Mouse (Mus musculus): ENCODE results near the gene Tlk1.

Gene Tlk1

GRCm38 (mm10) chr2:70793276-70793675 lies 32.3 kb downstream of the Tlk1 start:
- in situ Hi-C loops (cut with MseI, MboI) = loop anchor here in 1 of 2 experiments (25.0 kb wide), 1 partner anchor 244 kb away; no protein-coding TSS in a partner anchor

GRCm38 (mm10) chr2:70790246-70790645 lies 35.3 kb downstream of the Tlk1 start:
- in situ Hi-C loops (cut with MseI, MboI) = loop anchor here in 1 of 2 experiments (25.0 kb wide), 1 partner anchor 247 kb away; no protein-coding TSS in a partner anchor

- in situ Hi-C loops (cut with MseI, MboI) = loop anchor here in 1 of 2 experiments (25.0 kb wide), 1 partner anchor 248 kb away; no protein-coding TSS in a partner anchor
Observed at GRCm38 (mm10) chr2:70789331-70789730, 36.2 kb downstream of the Tlk1 start.

GRCm38 (mm10) chr2:70784447-70784846 lies 41.1 kb downstream of the Tlk1 start:
- in situ Hi-C loops (cut with MseI, MboI) = loop anchor here in 1 of 2 experiments (25.0 kb wide), 1 partner anchor 253 kb away; no protein-coding TSS in a partner anchor

GRCm38 (mm10) chr2:70783504-70783903 lies 42.0 kb downstream of the Tlk1 start:
- in situ Hi-C loops (cut with MseI, MboI) = loop anchor here in 1 of 2 experiments (25.0 kb wide), 1 partner anchor 254 kb away; no protein-coding TSS in a partner anchor

- in situ Hi-C loops (cut with MseI, MboI) = loop anchor here in 1 of 2 experiments (25.0 kb wide), 1 partner anchor 258 kb away; no protein-coding TSS in a partner anchor
Observed at GRCm38 (mm10) chr2:70779634-70780033, 45.9 kb downstream of the Tlk1 start.

- in situ Hi-C loops (cut with MseI, MboI) = loop anchor here in 1 of 2 experiments (25.0 kb wide), 1 partner anchor 261 kb away; no protein-coding TSS in a partner anchor
Observed at GRCm38 (mm10) chr2:70776744-70777143, 48.8 kb downstream of the Tlk1 start.

GRCm38 (mm10) chr2:70764734-70765133 lies 60.8 kb downstream of the Tlk1 start:
- in situ Hi-C loops (cut with MseI, MboI) = no loop called here

GRCm38 (mm10) chr2:70762741-70763140 lies 62.8 kb downstream of the Tlk1 start:
- in situ Hi-C loops (cut with MseI, MboI) = no loop called here

- in situ Hi-C loops (cut with MseI, MboI) = no loop called here
Observed at GRCm38 (mm10) chr2:70752149-70752548, 73.4 kb downstream of the Tlk1 start.

- in situ Hi-C loops (cut with MseI, MboI) = no loop called here
Observed at GRCm38 (mm10) chr2:70751655-70752054, 73.9 kb downstream of the Tlk1 start.

- in situ Hi-C loops (cut with MseI, MboI) = no loop called here
Observed at GRCm38 (mm10) chr2:70742588-70742987, 82.9 kb downstream of the Tlk1 start.

- in situ Hi-C loops (cut with MseI, MboI) = no loop called here
Observed at GRCm38 (mm10) chr2:70741901-70742300, 83.6 kb downstream of the Tlk1 start.

GRCm38 (mm10) chr2:70736008-70736407 lies 89.5 kb downstream of the Tlk1 start:
- in situ Hi-C loops (cut with MseI, MboI) = no loop called here

- in situ Hi-C loops (cut with MseI, MboI) = no loop called here
Observed at GRCm38 (mm10) chr2:70735534-70735933, 90.0 kb downstream of the Tlk1 start.

GRCm38 (mm10) chr2:70727089-70727488 lies 98.4 kb downstream of the Tlk1 start:
- in situ Hi-C loops (cut with MseI, MboI) = no loop called here

GRCm38 (mm10) chr2:70723610-70724243 lies 101.8 kb downstream of the Tlk1 start:
- in situ Hi-C loops (cut with MseI, MboI) = loop anchor here in 1 of 2 experiments (25.0 kb wide), 1 partner anchor 314 kb away; no protein-coding TSS in a partner anchor

GRCm38 (mm10) chr2:70710878-70711277 lies 114.7 kb downstream of the Tlk1 start:
- in situ Hi-C loops (cut with MseI, MboI) = loop anchor here in 1 of 2 experiments (25.0 kb wide), 1 partner anchor 326 kb away; no protein-coding TSS in a partner anchor

GRCm38 (mm10) chr2:70710236-70710635 lies 115.3 kb downstream of the Tlk1 start:
- in situ Hi-C loops (cut with MseI, MboI) = loop anchor here in 1 of 2 experiments (25.0 kb wide), 1 partner anchor 327 kb away; no protein-coding TSS in a partner anchor

- in situ Hi-C loops (cut with MseI, MboI) = loop anchor here (10.0 to 25.0 kb wide), 2 partner anchors 328 to 336 kb away; no protein-coding TSS in a partner anchor
Observed at GRCm38 (mm10) chr2:70708986-70709730, 116.4 kb downstream of the Tlk1 start.

GRCm38 (mm10) chr2:70702403-70702802 lies 123.1 kb downstream of the Tlk1 start:
- in situ Hi-C loops (cut with MseI, MboI) = loop anchor here (10.0 to 25.0 kb wide), 2 partner anchors 335 to 342 kb away; no protein-coding TSS in a partner anchor

GRCm38 (mm10) chr2:70701571-70701970 lies 124.0 kb downstream of the Tlk1 start:
- in situ Hi-C loops (cut with MseI, MboI) = loop anchor here (10.0 to 25.0 kb wide), 2 partner anchors 336 to 343 kb away; no protein-coding TSS in a partner anchor

All from mouse trophoblast stem cell (cell line).